ENCODE assay signal across 7 mouse cellular contexts in genomic region chr2:34914069-34914822, GRCm38 (mm10). TPM values are rescaled to one million over a fixed set of nuclear protein-coding genes. Genes with fewer than 3 reads are reported as not detected.
DNase-seq lines count a peak whose midpoint lies in the region; ATAC-seq lines count a peak whose summit lies in the region.

No protein-coding gene starts in this region.

- H3K9ac ChIP-seq in forebrain, embryonic 12.5 days: peak overlapping the region; percentile 71
- H3K9ac ChIP-seq in hindbrain, embryonic 13.5 days: peak overlapping the region; percentile 69

- peaks cover 48% of the 10 kb centered on the region for H3K27me3 ChIP-seq in forebrain, embryonic 12.5 days
- peaks cover 47% of the 10 kb centered on the region for H3K27me3 ChIP-seq in hindbrain, embryonic 13.5 days

- ATAC-seq in forebrain, embryonic 12.5 days (ENCODE audit: low FRiP score): peak; percentile 73
- peak; percentile 62 for ATAC-seq in hindbrain, embryonic 13.5 days (ENCODE audit: low FRiP score)
- ATAC-seq in megakaryocyte progenitor cell, adult 5-6 weeks (replicated peaks; ENCODE audit: poor library complexity): peak; percentile 82

- peak; percentile 25 to 32 for DNase-seq in CD8-positive naive resting alpha-beta T cell, adult 2 months (ENCODE audit: low read depth in 2 of 2, low spot score in 2 of 2)
- DNase-seq in T-cell, adult 2 months (ENCODE audit: low spot score): peak; percentile 50
- DNase-seq in left cerebral cortex, postnatal 4 days: peak; percentile 43
- DNase-seq in spleen, postnatal 36 days (ENCODE audit: low spot score in 2 of 2): peak; percentile 54 to 57

- 3% methylated on average over 41 of the region's 50 CpGs for WGBS in forebrain, embryonic 12.5 days
- WGBS in hindbrain, embryonic 13.5 days: 3% methylated on average over 45 of the region's 50 CpGs

- H3K36me3 ChIP-seq in forebrain, embryonic 12.5 days (replicated peaks): no peaks in the 10 kb centered on the region
- H3K36me3 ChIP-seq in hindbrain, embryonic 13.5 days: no peaks in the 10 kb centered on the region

- H3K27ac ChIP-seq in forebrain, embryonic 12.5 days: no peak overlapping the region
- no peak overlapping the region for H3K27ac ChIP-seq in hindbrain, embryonic 13.5 days

- H3K9me3 ChIP-seq in forebrain, embryonic 12.5 days: no peaks in the 10 kb centered on the region
- H3K9me3 ChIP-seq in hindbrain, embryonic 13.5 days: no peaks in the 10 kb centered on the region

- H3K4me2 ChIP-seq in forebrain, embryonic 12.5 days: peak overlapping the region; percentile 96
- peak overlapping the region; percentile 82 for H3K4me2 ChIP-seq in hindbrain, embryonic 13.5 days

- intact Hi-C loops in left cerebral cortex, postnatal 4 days (cut with DNase I): loop anchor here (10.0 kb wide), 1 partner anchor 191 kb away; the partner anchor contains the start of genes AI182371 and Cntrl

- H3K4me3 ChIP-seq in forebrain, embryonic 12.5 days (replicated peaks): peak overlapping the region; percentile 66
- H3K4me3 ChIP-seq in hindbrain, embryonic 13.5 days: peak overlapping the region; percentile 54

- H3K4me1 ChIP-seq in forebrain, embryonic 12.5 days: peaks cover 23% of the 10 kb centered on the region
- peaks cover 22% of the 10 kb centered on the region for H3K4me1 ChIP-seq in hindbrain, embryonic 13.5 days (replicated peaks)

RNA-seq across cellular contexts. Expression of gene Phf19, which starts 0.4 kb away (rescaled TPM):
- polyA plus RNA-seq in forebrain, embryonic 12.5 days (2016; fragmentation: Nextera tagmentation; extraction: Ambion mirVana): 3.9 and 6.1 TPM in 2 replicates
- polyA plus RNA-seq in hindbrain, embryonic 13.5 days (2015; fragmentation: Nextera tagmentation; extraction: Ambion mirVana): 1.1 and 1.3 TPM in 2 replicates
- 1 to 10 TPM; 2.3 to 4.5 TPM for total RNA-seq in left cerebral cortex, postnatal 4 days (2021)
- total RNA-seq in megakaryocyte progenitor cell, adult 5-6 weeks (2015): 6.9 and 8.8 TPM in 2 replicates
- 6.5 and 10.0 TPM in 2 replicates for total RNA-seq in megakaryocyte progenitor cell, adult 5-6 weeks (2017)

RNA-seq across cellular contexts. Expression of gene Psmd5, which starts 39.5 kb away (rescaled TPM):
- 97.9 and 110 TPM in 2 replicates for polyA plus RNA-seq in forebrain, embryonic 12.5 days (2016; fragmentation: Nextera tagmentation; extraction: Ambion mirVana)
- 95.6 and 105 TPM in 2 replicates for polyA plus RNA-seq in hindbrain, embryonic 13.5 days (2015; fragmentation: Nextera tagmentation; extraction: Ambion mirVana)
- total RNA-seq in left cerebral cortex, postnatal 4 days (2021): 10 to 100 TPM; 38.2 to 45.8 TPM
- 81.7 and 88.9 TPM in 2 replicates for total RNA-seq in megakaryocyte progenitor cell, adult 5-6 weeks (2015)
- 27.5 and 33.9 TPM in 2 replicates for total RNA-seq in megakaryocyte progenitor cell, adult 5-6 weeks (2017)

RNA-seq across cellular contexts. Expression of gene Cutal, which starts 40.0 kb away (rescaled TPM):
- polyA plus RNA-seq in forebrain, embryonic 12.5 days (2016; fragmentation: Nextera tagmentation; extraction: Ambion mirVana): not detected in 2 replicates
- not detected in 2 replicates for polyA plus RNA-seq in hindbrain, embryonic 13.5 days (2015; fragmentation: Nextera tagmentation; extraction: Ambion mirVana)
- under 1 TPM; 0.20 to 0.52 TPM for total RNA-seq in left cerebral cortex, postnatal 4 days (2021)
- total RNA-seq in megakaryocyte progenitor cell, adult 5-6 weeks (2015): not detected in 2 replicates
- total RNA-seq in megakaryocyte progenitor cell, adult 5-6 weeks (2017): not detected in 2 replicates

RNA-seq across cellular contexts. Expression of gene Traf1, which starts 47.3 kb away (rescaled TPM):
- 0.37 and 0.45 TPM in 2 replicates for polyA plus RNA-seq in forebrain, embryonic 12.5 days (2016; fragmentation: Nextera tagmentation; extraction: Ambion mirVana)
- polyA plus RNA-seq in hindbrain, embryonic 13.5 days (2015; fragmentation: Nextera tagmentation; extraction: Ambion mirVana): 0.73 and 1.9 TPM in 2 replicates
- 1 to 10 TPM; 1.1 to 2.6 TPM for total RNA-seq in left cerebral cortex, postnatal 4 days (2021)
- 1.3 and 1.4 TPM in 2 replicates for total RNA-seq in megakaryocyte progenitor cell, adult 5-6 weeks (2015)
- total RNA-seq in megakaryocyte progenitor cell, adult 5-6 weeks (2017): 0.61 TPM in 1 of 2 replicates, not detected in the other
